Mouse (Mus musculus): ENCODE results near the gene Ubqln4. TPM values are rescaled to one million over a fixed set of nuclear protein-coding genes. Genes with fewer than 3 reads are reported as not detected.

The Ubqln4 gene
- 18.4 and 22.6 TPM in 2 replicates for polyA plus RNA-seq (2015; fragmentation: Nextera tagmentation; extraction: Ambion mirVana)

DNA sequence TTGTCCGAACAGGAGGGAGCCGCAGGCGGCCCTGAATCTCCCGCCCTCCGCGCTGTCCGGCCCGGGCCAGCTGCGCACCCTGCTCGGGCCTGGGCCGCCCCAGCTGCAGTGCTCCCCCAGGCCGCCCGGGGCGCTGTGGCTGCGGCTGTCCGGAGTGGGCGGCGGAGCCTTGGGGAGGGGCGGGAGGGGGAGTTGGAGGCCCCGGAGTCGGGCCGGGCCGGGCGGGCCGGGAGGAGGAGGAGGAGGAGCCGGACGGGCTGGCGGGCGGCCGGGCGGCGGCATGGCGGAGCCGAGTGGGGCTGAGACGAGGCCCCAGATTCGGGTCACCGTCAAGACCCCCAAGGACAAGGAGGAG, at the start of gene Ubqln4:
Gene Ubqln4 (plus strand): TSS at position 234 of the 355 bp plus-strand sequence.
- no peaks in the 10 kb centered on the region for H3K27me3 ChIP-seq (replicated peaks; ENCODE audit: insufficient read depth, low read length)
- H3K9ac ChIP-seq (replicated peaks; ENCODE audit: low read depth) = peak within 1 kb of the TSS; percentile 78
- H3K4me3 ChIP-seq (ENCODE audit: low read depth, low read length) = peak within 1 kb of the TSS; percentile 84
- ATAC-seq (peak; percentile 87), DNase-seq (ENCODE audit: low spot score) (peak; percentile 92)
- H3K27ac ChIP-seq (ENCODE audit: low read length) = peak within 1 kb of the TSS; percentile 94
- no peaks in the 10 kb centered on the region for H3K9me3 ChIP-seq (ENCODE audit: low read length)
- no peak for TF ChIP-seq EP300 (IDR thresholded peaks at IDR 0.05)
- peak; percentile 81 for TF ChIP-seq CTCF (IDR thresholded peaks at IDR 0.05)
- peaks cover 11% of the 10 kb centered on the region; the same call in 1 of the 2 replicates for H3K4me1 ChIP-seq (ENCODE audit: insufficient read depth, low read depth, low read length)
- peaks cover 15% of the 10 kb centered on the region; the same call in 1 of the 2 replicates for H3K36me3 ChIP-seq (ENCODE audit: insufficient read depth, low read length)
- peak within 1 kb of the TSS; percentile 98 for H3K4me2 ChIP-seq (replicated peaks; ENCODE audit: low read depth, low read length)
- 0% methylated on average over 8 of the region's 37 CpGs for WGBS

DNA sequence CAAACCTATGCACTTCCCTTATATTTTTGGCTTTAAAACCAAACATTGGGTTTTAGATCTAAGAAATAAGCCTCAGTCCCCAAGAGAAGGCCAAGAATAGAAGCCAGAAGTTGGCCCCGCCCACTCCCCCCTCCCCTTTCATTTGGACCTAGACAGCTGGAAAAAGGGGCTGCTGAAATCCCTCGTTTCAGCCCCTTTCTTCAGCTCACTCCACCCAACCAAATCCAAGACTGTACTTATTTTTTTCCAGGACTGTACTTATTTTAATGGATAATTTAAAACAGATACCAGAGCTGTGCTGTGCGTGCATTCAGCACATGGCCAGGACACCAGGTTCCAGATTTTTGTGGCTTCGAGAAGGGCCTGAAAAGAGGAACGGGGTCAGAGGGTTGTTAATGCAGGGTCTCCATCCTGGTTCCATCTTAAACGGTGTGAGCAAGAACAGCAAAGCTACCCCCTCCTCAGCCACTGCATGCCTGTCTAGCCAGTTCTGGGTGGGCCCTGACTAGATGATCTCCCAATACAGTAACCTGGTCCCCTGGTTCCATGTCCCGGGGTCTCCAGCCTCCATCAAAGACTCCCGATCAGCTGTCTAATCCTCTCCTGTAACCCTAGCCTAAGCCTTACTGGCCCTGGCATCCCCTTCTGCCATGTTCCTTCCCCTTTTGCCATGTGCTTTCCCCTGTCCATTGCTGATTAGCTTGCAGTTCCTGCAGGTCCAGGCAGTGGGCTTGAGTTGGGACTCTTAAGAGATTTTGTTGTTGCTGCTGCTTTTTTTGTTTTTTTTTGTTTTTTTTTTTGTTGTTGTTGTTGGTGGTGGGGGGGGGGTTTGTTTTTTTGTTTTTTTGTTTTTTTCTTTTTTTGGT, 49.4 kb upstream of the Ubqln4 start:
- no peak for TF ChIP-seq CTCF (IDR thresholded peaks at IDR 0.05)
- TF ChIP-seq EP300 (IDR thresholded peaks at IDR 0.05) = no peak
- no peak overlapping the region for H3K9ac ChIP-seq (replicated peaks; ENCODE audit: low read depth)
- WGBS = 53% methylated on average over 8 of the region's 8 CpGs
- H3K4me3 ChIP-seq (ENCODE audit: low read depth, low read length) = no peak overlapping the region
- H3K36me3 ChIP-seq (ENCODE audit: insufficient read depth, low read length) = no peaks in the 10 kb centered on the region
- H3K9me3 ChIP-seq (ENCODE audit: low read length) = no peaks in the 10 kb centered on the region
- no peak overlapping the region for H3K4me2 ChIP-seq (replicated peaks; ENCODE audit: low read depth, low read length)
- DNase-seq (ENCODE audit: low spot score) (peak; percentile 53), ATAC-seq (no peak)
- peak overlapping the region; percentile 92 for H3K27ac ChIP-seq (ENCODE audit: low read length)
- H3K27me3 ChIP-seq (replicated peaks; ENCODE audit: insufficient read depth, low read length) = no peaks in the 10 kb centered on the region
- peaks cover 14% of the 10 kb centered on the region; the same call in 1 of the 2 replicates for H3K4me1 ChIP-seq (ENCODE audit: insufficient read depth, low read depth, low read length)

DNA sequence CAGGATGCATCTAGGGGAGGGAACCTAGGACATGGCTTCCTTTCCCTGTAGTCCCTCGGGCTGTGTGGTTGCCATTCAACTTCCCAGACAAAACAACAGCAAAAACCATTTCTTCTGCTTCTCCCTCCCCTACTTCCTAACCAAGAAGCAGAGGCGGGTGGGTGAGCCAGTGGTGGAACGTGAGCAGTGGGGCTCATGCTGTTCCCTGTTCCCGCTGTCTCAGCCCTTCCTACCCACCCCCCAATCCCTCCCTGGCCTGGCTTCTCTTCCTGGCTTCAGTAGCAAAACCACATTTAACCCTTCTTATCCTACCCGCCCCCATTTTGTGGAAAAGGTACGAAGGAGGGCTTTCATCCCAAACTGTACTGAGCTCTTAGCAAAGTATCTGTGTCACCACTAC, 48.5 kb upstream of the Ubqln4 start:
- DNase-seq (ENCODE audit: low spot score) (no peak), ATAC-seq (no peak)
- Histone ChIP-seq H3K9me3 (ENCODE audit: low read length) (no peaks in the 10 kb centered on the region), H3K4me2 (replicated peaks; ENCODE audit: low read depth, low read length) (no peak overlapping the region), H3K9ac (replicated peaks; ENCODE audit: low read depth) (no peak overlapping the region), H3K27ac (ENCODE audit: low read length) (no peak overlapping the region), H3K4me1 (ENCODE audit: insufficient read depth, low read depth, low read length) (peaks cover 20% of the 10 kb centered on the region; the same call in 1 of the 2 replicates), H3K36me3 (ENCODE audit: insufficient read depth, low read length) (no peaks in the 10 kb centered on the region), H3K4me3 (ENCODE audit: low read depth, low read length) (no peak overlapping the region), H3K27me3 (replicated peaks; ENCODE audit: insufficient read depth, low read length) (no peaks in the 10 kb centered on the region)
- WGBS = 58% methylated on average over 6 of the region's 6 CpGs
- TF ChIP-seq EP300 (IDR thresholded peaks at IDR 0.05) (no peak), CTCF (IDR thresholded peaks at IDR 0.05) (no peak)

DNA sequence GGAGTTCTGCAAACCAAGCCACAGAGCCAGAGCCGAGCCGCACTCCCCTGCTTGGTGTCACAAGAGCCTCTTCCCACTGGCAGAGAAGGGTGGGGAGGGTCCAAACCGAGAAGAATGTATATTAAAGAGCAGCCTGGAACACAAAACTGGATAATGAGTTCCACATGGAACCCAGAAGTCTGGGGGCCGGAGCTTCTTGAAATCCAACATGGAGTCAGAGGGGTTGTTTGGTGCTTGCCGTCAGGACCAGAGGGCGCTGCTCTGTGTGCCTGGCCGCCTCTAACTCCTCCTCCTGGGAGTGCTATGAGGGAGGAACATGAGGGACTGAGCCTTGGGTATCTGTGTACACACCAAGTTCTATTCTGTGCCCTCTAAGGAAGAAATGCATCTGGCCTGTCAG, 47.8 kb upstream of the Ubqln4 start:
- ATAC-seq = no peak

DNA sequence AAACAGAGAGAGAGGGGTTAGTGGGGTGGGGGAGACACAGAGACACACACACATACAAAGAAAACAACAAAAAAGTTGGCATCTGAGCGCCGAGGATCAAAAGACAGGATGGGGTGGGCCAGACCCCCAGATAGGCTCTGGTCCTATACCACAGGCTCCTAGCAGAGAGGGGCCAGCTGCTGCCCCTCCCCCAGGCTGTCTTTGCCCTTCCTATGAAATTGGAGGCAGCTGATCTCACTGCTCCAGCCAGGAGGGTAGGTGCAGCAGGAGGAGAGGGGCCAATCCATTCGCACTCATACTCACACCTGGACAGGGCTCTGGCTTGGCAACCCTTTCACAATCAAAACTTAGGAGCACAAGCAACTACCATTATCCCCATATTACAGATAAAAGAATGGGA, 44.3 kb upstream of the Ubqln4 start:
- Histone ChIP-seq H3K36me3 (ENCODE audit: insufficient read depth, low read length) (no peaks in the 10 kb centered on the region), H3K27me3 (replicated peaks; ENCODE audit: insufficient read depth, low read length) (no peaks in the 10 kb centered on the region), H3K4me1 (ENCODE audit: insufficient read depth, low read depth, low read length) (peaks cover 26% of the 10 kb centered on the region), H3K4me3 (ENCODE audit: low read depth, low read length) (peak overlapping the region; percentile 32; the same call in 1 of the 2 replicates), H3K9ac (replicated peaks; ENCODE audit: low read depth) (0 out of 2 replicates have a peak overlapping the region, but pooled peaks have one; percentile 26), H3K4me2 (replicated peaks; ENCODE audit: low read depth, low read length) (peak overlapping the region; percentile 59), H3K9me3 (ENCODE audit: low read length) (no peaks in the 10 kb centered on the region), H3K27ac (ENCODE audit: low read length) (peak overlapping the region; percentile 92)
- TF ChIP-seq EP300 (IDR thresholded peaks at IDR 0.05) (no peak), CTCF (IDR thresholded peaks at IDR 0.05) (no peak)
- 52% methylated on average over 3 of the region's 3 CpGs for WGBS
- peak; percentile 7 for DNase-seq (ENCODE audit: low spot score)
- ATAC-seq = no peak

More for the DNA sequence above, 47.8 kb upstream of the Ubqln4 start:
- Histone ChIP-seq H3K27ac (ENCODE audit: low read length) (no peak overlapping the region), H3K4me1 (ENCODE audit: insufficient read depth, low read depth, low read length) (peaks cover 20% of the 10 kb centered on the region; the same call in 1 of the 2 replicates), H3K4me2 (replicated peaks; ENCODE audit: low read depth, low read length) (no peak overlapping the region), H3K9ac (replicated peaks; ENCODE audit: low read depth) (no peak overlapping the region), H3K9me3 (ENCODE audit: low read length) (no peaks in the 10 kb centered on the region), H3K4me3 (ENCODE audit: low read depth, low read length) (no peak overlapping the region), H3K36me3 (ENCODE audit: insufficient read depth, low read length) (no peaks in the 10 kb centered on the region), H3K27me3 (replicated peaks; ENCODE audit: insufficient read depth, low read length) (no peaks in the 10 kb centered on the region)
- DNase-seq (ENCODE audit: low spot score) = no peak
- TF ChIP-seq EP300 (IDR thresholded peaks at IDR 0.05) (no peak), CTCF (IDR thresholded peaks at IDR 0.05) (peak; percentile 17)
- WGBS = 46% methylated on average over 7 of the region's 7 CpGs

DNA sequence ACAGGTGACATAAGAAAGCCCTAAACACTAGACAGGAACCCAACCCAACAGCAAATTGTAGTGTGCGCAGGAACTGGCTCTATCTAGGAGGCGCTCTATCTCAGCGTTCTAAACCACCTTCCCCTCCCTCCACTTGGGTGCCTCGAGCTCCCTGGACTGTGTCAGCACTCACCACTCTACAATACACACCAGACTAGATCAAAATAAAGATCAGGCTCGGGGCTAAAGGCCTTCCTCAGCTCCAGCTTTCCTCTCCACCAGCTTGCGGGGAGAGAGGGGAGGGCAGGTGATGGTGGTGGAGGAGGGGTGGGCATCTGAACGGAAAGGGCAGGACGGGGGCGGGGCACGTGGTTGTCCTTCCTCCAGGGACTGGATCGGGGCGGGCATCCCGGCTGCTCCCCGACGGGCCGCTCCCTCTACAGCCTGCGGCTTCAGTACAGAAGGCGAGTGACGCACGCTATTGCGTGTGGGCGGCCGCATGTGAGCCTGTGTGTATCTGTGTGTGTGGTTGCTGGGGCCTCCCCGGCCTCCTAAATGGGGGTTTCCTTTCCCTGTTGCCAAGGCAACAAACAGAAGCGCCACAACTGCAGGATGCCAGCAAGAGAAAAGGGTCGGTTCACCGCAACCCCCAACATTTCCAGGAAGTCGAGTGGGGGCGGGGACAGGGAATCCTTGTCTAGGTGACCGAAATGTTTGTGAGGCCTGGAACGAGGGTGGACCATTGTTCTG, 43.7 kb upstream of the Ubqln4 start, which contains the start of gene Lmna:
Gene Lmna (minus strand): TSS at position 265 of the 729 bp plus-strand sequence.
- no peaks in the 10 kb centered on the region for H3K27me3 ChIP-seq (replicated peaks; ENCODE audit: insufficient read depth, low read length)
- WGBS = under 1% methylated on average over 29 of the region's 31 CpGs
- ATAC-seq (peak; percentile 97), DNase-seq (ENCODE audit: low spot score) (peak; percentile 99)
- peak within 1 kb of the TSS; percentile 32; the same call in 1 of the 2 replicates for H3K4me3 ChIP-seq (ENCODE audit: low read depth, low read length)
- peak within 1 kb of the TSS; percentile 92 for H3K27ac ChIP-seq (ENCODE audit: low read length)
- H3K4me1 ChIP-seq (ENCODE audit: insufficient read depth, low read depth, low read length) = peaks cover 31% of the 10 kb centered on the region
- H3K9ac ChIP-seq (replicated peaks; ENCODE audit: low read depth) = peak within 1 kb of the TSS; percentile 26; the same call in 1 of the 2 replicates
- TF ChIP-seq CTCF (IDR thresholded peaks at IDR 0.05) (peak; percentile 68), EP300 (IDR thresholded peaks at IDR 0.05) (peak; percentile 93)
- H3K36me3 ChIP-seq (ENCODE audit: insufficient read depth, low read length) = no peaks in the 10 kb centered on the region
- H3K4me2 ChIP-seq (replicated peaks; ENCODE audit: low read depth, low read length) = peak within 1 kb of the TSS; percentile 59
- no peaks in the 10 kb centered on the region for H3K9me3 ChIP-seq (ENCODE audit: low read length)

All from lung, postnatal 0 days (tissue).